Mouse (Mus musculus): ENCODE measurements around the gene Cyth4. TPM values are rescaled to one million over a fixed set of nuclear protein-coding genes. Genes with fewer than 3 reads are reported as not detected.
A peak's percentile ranks its signal among the peaks of the same experiment; 100 is the strongest.

The Cyth4 gene
- 7.2 and 8.5 TPM in 2 replicates for polyA plus RNA-seq (2015; fragmentation: Nextera tagmentation; extraction: Ambion mirVana)

GRCm38 (mm10) chr15:78596914-78597313 lies at the start of gene Cyth4:
TSS of gene Cyth4 (plus strand) at chr15:78597047.
- Histone ChIP-seq H3K4me2 (ENCODE audit: low read depth, low read length) (no peak within 1 kb of the TSS), H3K27me3 (replicated peaks; ENCODE audit: control insufficient read depth, insufficient read depth, low read length) (no peaks in the 10 kb centered on the region), H3K4me3 (ENCODE audit: low read length) (no peak within 1 kb of the TSS), H3K9ac (ENCODE audit: low read depth, low read length) (no peak within 1 kb of the TSS), H3K27ac (ENCODE audit: low read length) (no peak within 1 kb of the TSS), H3K4me1 (ENCODE audit: control insufficient read depth, insufficient read depth, low read length) (no peaks in the 10 kb centered on the region), H3K9me3 (ENCODE audit: control insufficient read depth, low read length) (no peaks in the 10 kb centered on the region), H3K36me3 (ENCODE audit: control insufficient read depth, insufficient read depth, low read length) (no peaks in the 10 kb centered on the region)
- 73% methylated on average over 7 of the region's 7 CpGs for WGBS
- ATAC-seq, result no peak

- Histone ChIP-seq H3K27ac (ENCODE audit: low read length) (no peak overlapping the region), H3K36me3 (ENCODE audit: control insufficient read depth, insufficient read depth, low read length) (no peaks in the 10 kb centered on the region), H3K4me2 (ENCODE audit: low read depth, low read length) (no peak overlapping the region), H3K27me3 (replicated peaks; ENCODE audit: control insufficient read depth, insufficient read depth, low read length) (no peaks in the 10 kb centered on the region; the same call in 1 of the 2 replicates), H3K9me3 (ENCODE audit: control insufficient read depth, low read length) (0 out of 2 replicates have a peak, but pooled peaks cover 2% of the 10 kb centered on the region), H3K9ac (ENCODE audit: low read depth, low read length) (no peak overlapping the region), H3K4me1 (ENCODE audit: control insufficient read depth, insufficient read depth, low read length) (peaks cover 14% of the 10 kb centered on the region), H3K4me3 (ENCODE audit: low read length) (no peak overlapping the region)
- ATAC-seq, result peak; percentile 7; the same call in 1 of the 2 replicates
- WGBS, result 42% methylated on average over 5 of the region's 5 CpGs
Observed at GRCm38 (mm10) chr15:78547415-78548335, 49.2 kb upstream of the Cyth4 start.

- Histone ChIP-seq H3K4me3 (ENCODE audit: low read length) (no peak overlapping the region), H3K9ac (ENCODE audit: low read depth, low read length) (no peak overlapping the region), H3K27ac (ENCODE audit: low read length) (no peak overlapping the region), H3K36me3 (ENCODE audit: control insufficient read depth, insufficient read depth, low read length) (no peaks in the 10 kb centered on the region), H3K4me1 (ENCODE audit: control insufficient read depth, insufficient read depth, low read length) (peaks cover 12% of the 10 kb centered on the region), H3K9me3 (ENCODE audit: control insufficient read depth, low read length) (0 out of 2 replicates have a peak, but pooled peaks cover 5% of the 10 kb centered on the region), H3K27me3 (replicated peaks; ENCODE audit: control insufficient read depth, insufficient read depth, low read length) (no peaks in the 10 kb centered on the region; the same call in 1 of the 2 replicates), H3K4me2 (ENCODE audit: low read depth, low read length) (no peak overlapping the region)
- ATAC-seq, result peak; percentile 74
- WGBS, result 34% methylated on average over 3 of the region's 3 CpGs
Observed at GRCm38 (mm10) chr15:78548336-78548665, 48.5 kb upstream of the Cyth4 start.

- Histone ChIP-seq H3K9me3 (ENCODE audit: control insufficient read depth, low read length) (0 out of 2 replicates have a peak, but pooled peaks cover 5% of the 10 kb centered on the region), H3K9ac (ENCODE audit: low read depth, low read length) (no peak overlapping the region), H3K27ac (ENCODE audit: low read length) (no peak overlapping the region), H3K27me3 (replicated peaks; ENCODE audit: control insufficient read depth, insufficient read depth, low read length) (no peaks in the 10 kb centered on the region; the same call in 1 of the 2 replicates), H3K4me3 (ENCODE audit: low read length) (no peak overlapping the region), H3K36me3 (ENCODE audit: control insufficient read depth, insufficient read depth, low read length) (no peaks in the 10 kb centered on the region), H3K4me1 (ENCODE audit: control insufficient read depth, insufficient read depth, low read length) (peaks cover 12% of the 10 kb centered on the region), H3K4me2 (ENCODE audit: low read depth, low read length) (no peak overlapping the region)
- 59% methylated on average over 8 of the region's 8 CpGs for WGBS
- no peak for ATAC-seq
Observed at GRCm38 (mm10) chr15:78548711-78549110, 48.1 kb upstream of the Cyth4 start.

GRCm38 (mm10) chr15:78549189-78549734 lies 47.6 kb upstream of the Cyth4 start:
- no peak for ATAC-seq

GRCm38 (mm10) chr15:78554545-78555313 lies 42.1 kb upstream of the Cyth4 start:
- Histone ChIP-seq H3K27ac (ENCODE audit: low read length) (no peak overlapping the region), H3K36me3 (ENCODE audit: control insufficient read depth, insufficient read depth, low read length) (no peaks in the 10 kb centered on the region), H3K4me2 (ENCODE audit: low read depth, low read length) (no peak overlapping the region), H3K4me3 (ENCODE audit: low read length) (no peak overlapping the region), H3K27me3 (replicated peaks; ENCODE audit: control insufficient read depth, insufficient read depth, low read length) (no peaks in the 10 kb centered on the region), H3K4me1 (ENCODE audit: control insufficient read depth, insufficient read depth, low read length) (no peaks in the 10 kb centered on the region), H3K9me3 (ENCODE audit: control insufficient read depth, low read length) (0 out of 2 replicates have a peak, but pooled peaks cover 5% of the 10 kb centered on the region), H3K9ac (ENCODE audit: low read depth, low read length) (no peak overlapping the region)
- no peak for ATAC-seq
- 59% methylated on average over 25 of the region's 25 CpGs for WGBS

More at GRCm38 (mm10) chr15:78549189-78549734, 47.6 kb upstream of the Cyth4 start:
- Histone ChIP-seq H3K9me3 (ENCODE audit: control insufficient read depth, low read length) (0 out of 2 replicates have a peak, but pooled peaks cover 5% of the 10 kb centered on the region), H3K27me3 (replicated peaks; ENCODE audit: control insufficient read depth, insufficient read depth, low read length) (no peaks in the 10 kb centered on the region; the same call in 1 of the 2 replicates), H3K4me1 (ENCODE audit: control insufficient read depth, insufficient read depth, low read length) (peaks cover 12% of the 10 kb centered on the region), H3K36me3 (ENCODE audit: control insufficient read depth, insufficient read depth, low read length) (no peaks in the 10 kb centered on the region), H3K9ac (ENCODE audit: low read depth, low read length) (no peak overlapping the region), H3K4me3 (ENCODE audit: low read length) (no peak overlapping the region), H3K27ac (ENCODE audit: low read length) (no peak overlapping the region), H3K4me2 (ENCODE audit: low read depth, low read length) (no peak overlapping the region)
- WGBS, result 69% methylated on average over 4 of the region's 4 CpGs

- H3K36me3 ChIP-seq (ENCODE audit: control insufficient read depth, insufficient read depth, low read length), result no peaks in the 10 kb centered on the region
- no peak overlapping the region for H3K4me3 ChIP-seq (ENCODE audit: low read length)
- H3K4me2 ChIP-seq (ENCODE audit: low read depth, low read length), result no peak overlapping the region
- 0 out of 2 replicates have a peak, but pooled peaks cover under 1% of the 10 kb centered on the region for H3K9me3 ChIP-seq (ENCODE audit: control insufficient read depth, low read length)
- no peak overlapping the region for H3K9ac ChIP-seq (ENCODE audit: low read depth, low read length)
- no peaks in the 10 kb centered on the region for H3K4me1 ChIP-seq (ENCODE audit: control insufficient read depth, insufficient read depth, low read length)
- H3K27me3 ChIP-seq (replicated peaks; ENCODE audit: control insufficient read depth, insufficient read depth, low read length), result no peaks in the 10 kb centered on the region
- 53% methylated on average over 10 of the region's 10 CpGs for whole genome bisulfite sequencing
- no peak for ATAC-seq
- H3K27ac ChIP-seq (ENCODE audit: low read length), result no peak overlapping the region
Observed at GRCm38 (mm10) chr15:78557693-78558535, 38.9 kb upstream of the Cyth4 start.

GRCm38 (mm10) chr15:78559141-78559979 lies 37.5 kb upstream of the Cyth4 start:
- no peak overlapping the region for H3K9ac ChIP-seq (ENCODE audit: low read depth, low read length)
- no peaks in the 10 kb centered on the region for H3K4me1 ChIP-seq (ENCODE audit: control insufficient read depth, insufficient read depth, low read length)
- 64% methylated on average over 11 of the region's 11 CpGs for WGBS
- H3K36me3 ChIP-seq (ENCODE audit: control insufficient read depth, insufficient read depth, low read length), result no peaks in the 10 kb centered on the region
- no peak for ATAC-seq
- no peak overlapping the region for H3K27ac ChIP-seq (ENCODE audit: low read length)
- H3K4me3 ChIP-seq (ENCODE audit: low read length), result no peak overlapping the region
- H3K9me3 ChIP-seq (ENCODE audit: control insufficient read depth, low read length), result no peaks in the 10 kb centered on the region
- no peaks in the 10 kb centered on the region for H3K27me3 ChIP-seq (replicated peaks; ENCODE audit: control insufficient read depth, insufficient read depth, low read length)
- no peak overlapping the region for H3K4me2 ChIP-seq (ENCODE audit: low read depth, low read length)

All from intestine, embryonic 16.5 days (tissue).